ENCODE assay signal across 9 mouse cellular contexts in genomic region chr7:92937955-92938354, GRCm38 (mm10).
A peak's percentile ranks its signal among the peaks of the same experiment; 100 is the strongest.
DNase-seq lines count a peak whose midpoint lies in the region; ATAC-seq and TF ChIP-seq lines count a peak whose summit lies in the region.
"Had no signal": no experiment of that assay in that cellular context is flagged by ENCODE, and none has a peak within 500 bp of the region (broad histone marks: within the 10 kb centered on the region; RNA-seq: fewer than 3 reads in every experiment).

No protein-coding gene starts in this region.

- H3K9ac ChIP-seq in intestine, postnatal 0 days (ENCODE audit: low read depth, low read length), result no peak overlapping the region
- H3K9ac ChIP-seq in intestine, embryonic 16.5 days (ENCODE audit: low read depth, low read length), result no peak overlapping the region
- H3K9ac ChIP-seq: liver, embryonic 13.5 days had no signal

- ATAC-seq in intestine, postnatal 0 days, result no peak
- ATAC-seq in intestine, embryonic 16.5 days, result no peak
- no peak for ATAC-seq in inflammation-experienced regulatory T-cells, adult 6 months

- no peaks in the 10 kb centered on the region for H3K36me3 ChIP-seq in intestine, postnatal 0 days (ENCODE audit: control insufficient read depth, insufficient read depth)
- H3K36me3 ChIP-seq in intestine, embryonic 16.5 days (ENCODE audit: control insufficient read depth, insufficient read depth, low read length), result no peaks in the 10 kb centered on the region
- H3K36me3 ChIP-seq in E14TG2a.4 (ENCODE audit: insufficient read depth, low read length), result no peaks in the 10 kb centered on the region

- peak; percentile 73 for DNase-seq in 416B (ENCODE audit: low read depth)
- DNase-seq in c-Kit-positive CD71-positive TER-119-positive erythroid progenitor cells, embryonic 14.5 days (ENCODE audit: low spot score), result peak; percentile 22
- peak; percentile 26 for DNase-seq in lung, postnatal 36 days
- no peak for DNase-seq in spleen, adult 18-20 months
- DNase-seq: liver, embryonic 13.5 days had no signal

- 29% methylated on average over 6 of the region's 6 CpGs for WGBS in intestine, postnatal 0 days
- WGBS in intestine, embryonic 16.5 days, result 28% methylated on average over 6 of the region's 6 CpGs

- no peaks in the 10 kb centered on the region for H3K27me3 ChIP-seq in intestine, postnatal 0 days (replicated peaks; ENCODE audit: control insufficient read depth, insufficient read depth, low read length)
- no peaks in the 10 kb centered on the region for H3K27me3 ChIP-seq in intestine, embryonic 16.5 days (replicated peaks; ENCODE audit: control insufficient read depth, insufficient read depth, low read length)
- H3K27me3 ChIP-seq in E14TG2a.4 (ENCODE audit: insufficient read depth, low read length), result peaks cover 4% of the 10 kb centered on the region; the same call in 1 of the 2 replicates
- H3K27me3 ChIP-seq: liver, embryonic 13.5 days had no signal

- no peaks in the 10 kb centered on the region for H3K4me1 ChIP-seq in intestine, postnatal 0 days (replicated peaks; ENCODE audit: control insufficient read depth, insufficient read depth, low read length)
- H3K4me1 ChIP-seq in intestine, embryonic 16.5 days (ENCODE audit: control insufficient read depth, insufficient read depth, low read length), result no peaks in the 10 kb centered on the region
- H3K4me1 ChIP-seq in E14TG2a.4 (replicated peaks; ENCODE audit: low read depth, low read length), result no peaks in the 10 kb centered on the region
- H3K4me1 ChIP-seq: liver, embryonic 13.5 days had no signal

- TF ChIP-seq CTCF in intestine, postnatal 0 days (IDR thresholded peaks at IDR 0.05; ENCODE audit: low read depth), result peak; percentile 67
- TF ChIP-seq CTCF in E14TG2a.4 (conservative IDR thresholded peaks at IDR 0.05; ENCODE audit: low read length), result peak; percentile 68

- no peak overlapping the region for H3K4me3 ChIP-seq in intestine, postnatal 0 days (ENCODE audit: low read depth, low read length)
- H3K4me3 ChIP-seq in intestine, embryonic 16.5 days (ENCODE audit: low read length), result no peak overlapping the region
- no peak overlapping the region for H3K4me3 ChIP-seq in E14TG2a.4 (replicated peaks; ENCODE audit: low read length)
- H3K4me3 ChIP-seq: liver, embryonic 13.5 days had no signal

- H3K27ac ChIP-seq in intestine, postnatal 0 days (ENCODE audit: low read depth, low read length), result no peak overlapping the region
- H3K27ac ChIP-seq in intestine, embryonic 16.5 days (ENCODE audit: low read length), result no peak overlapping the region
- H3K27ac ChIP-seq: liver, embryonic 13.5 days had no signal

- no peak overlapping the region for H3K4me2 ChIP-seq in intestine, postnatal 0 days (replicated peaks; ENCODE audit: low read depth)
- no peak overlapping the region for H3K4me2 ChIP-seq in intestine, embryonic 16.5 days (ENCODE audit: low read depth, low read length)
- H3K4me2 ChIP-seq: liver, embryonic 13.5 days had no signal

- H3K9me3 ChIP-seq in intestine, postnatal 0 days (ENCODE audit: control insufficient read depth), result no peaks in the 10 kb centered on the region
- no peaks in the 10 kb centered on the region for H3K9me3 ChIP-seq in intestine, embryonic 16.5 days (ENCODE audit: control insufficient read depth, low read length)
- H3K9me3 ChIP-seq in E14TG2a.4 (ENCODE audit: low read length), result no peaks in the 10 kb centered on the region
- H3K9me3 ChIP-seq: liver, embryonic 13.5 days had no signal

Comparison
In these comparisons a context has a peak if more than half of its experiments do, and no peak if none do; other contexts are left out.
1. DNase-seq: peak in 416B (single experiment), c-Kit-positive CD71-positive TER-119-positive erythroid progenitor cells, embryonic 14.5 days (single experiment) and lung, postnatal 36 days (single experiment); none in spleen, adult 18-20 months (0 of 2).